Mouse (Mus musculus): ENCODE data around the gene Rassf3. TPM values are rescaled to one million over a fixed set of nuclear protein-coding genes. Genes with fewer than 3 reads are reported as not detected.

Gene Rassf3
- total and polyA plus RNA-seq, 3 experiments = 0.07 to 0.66 TPM; not detected in 1

GRCm38 (mm10) chr10:121438109-121438508 lies 38.0 kb downstream of the Rassf3 start:
- H3K4me1 ChIP-seq (ENCODE audit: insufficient read depth, low read depth, low read length) = no peaks in the 10 kb centered on the region
- TF ChIP-seq TAL1 (conservative IDR thresholded peaks at IDR 0.05; ENCODE audit: low read depth, low read length) (no peak), GATA1 (IDR thresholded peaks at IDR 0.05; ENCODE audit: borderline replicate concordance, low read length) (no peak), CTCF (IDR thresholded peaks at IDR 0.05; ENCODE audit: low read depth, low read length) (no peak), GATA2 (IDR thresholded peaks at IDR 0.05; ENCODE audit: borderline replicate concordance, low read depth, low read length) (no peak), POLR2AphosphoS5 (IDR thresholded peaks at IDR 0.05; ENCODE audit: insufficient replicate concordance, low read depth, low read length) (no peak)
- peaks cover 1% of the 10 kb centered on the region; the same call in 1 of the 2 replicates for H3K27me3 ChIP-seq (ENCODE audit: insufficient read depth, low read length)
- no peaks in the 10 kb centered on the region for H3K9me3 ChIP-seq (replicated peaks)
- DNase-seq (ENCODE audit: low spot score) (no peak), ATAC-seq (ENCODE audit: extremely low read depth, insufficient number of reproducible peaks, low FRiP score, poor library complexity, severe bottlenecking) (no peak)
- no peaks in the 10 kb centered on the region for H3K36me3 ChIP-seq (replicated peaks)
- no peak overlapping the region for H3K4me3 ChIP-seq (ENCODE audit: low read depth, low read length)

- Histone ChIP-seq H3K27me3 (ENCODE audit: insufficient read depth, low read length) (peaks cover 7% of the 10 kb centered on the region; the same call in 1 of the 2 replicates), H3K4me1 (ENCODE audit: insufficient read depth, low read depth, low read length) (peaks cover 2% of the 10 kb centered on the region), H3K9me3 (replicated peaks) (no peaks in the 10 kb centered on the region), H3K4me3 (ENCODE audit: low read depth, low read length) (no peak overlapping the region), H3K36me3 (replicated peaks) (no peaks in the 10 kb centered on the region)
- no peak for ATAC-seq (ENCODE audit: extremely low read depth, insufficient number of reproducible peaks, low FRiP score, poor library complexity, severe bottlenecking)
- TF ChIP-seq TAL1 (conservative IDR thresholded peaks at IDR 0.05; ENCODE audit: low read depth, low read length) (no peak), GATA1 (IDR thresholded peaks at IDR 0.05; ENCODE audit: borderline replicate concordance, low read length) (no peak), GATA2 (IDR thresholded peaks at IDR 0.05; ENCODE audit: borderline replicate concordance, low read depth, low read length) (no peak), POLR2AphosphoS5 (IDR thresholded peaks at IDR 0.05; ENCODE audit: insufficient replicate concordance, low read depth, low read length) (no peak), CTCF (IDR thresholded peaks at IDR 0.05; ENCODE audit: low read depth, low read length) (no peak)
- no peak for DNase-seq (ENCODE audit: low spot score)
Measured at GRCm38 (mm10) chr10:121436693-121437092, 39.5 kb downstream of the Rassf3 start.

GRCm38 (mm10) chr10:121436258-121436645 lies 39.9 kb downstream of the Rassf3 start:
- DNase-seq (ENCODE audit: low spot score) (no peak), ATAC-seq (ENCODE audit: extremely low read depth, insufficient number of reproducible peaks, low FRiP score, poor library complexity, severe bottlenecking) (no peak)
- Histone ChIP-seq H3K36me3 (replicated peaks) (no peaks in the 10 kb centered on the region), H3K4me1 (ENCODE audit: insufficient read depth, low read depth, low read length) (peaks cover 2% of the 10 kb centered on the region), H3K9me3 (replicated peaks) (no peaks in the 10 kb centered on the region), H3K27me3 (ENCODE audit: insufficient read depth, low read length) (peaks cover 7% of the 10 kb centered on the region; the same call in 1 of the 2 replicates), H3K4me3 (ENCODE audit: low read depth, low read length) (no peak overlapping the region)
- TF ChIP-seq GATA2 (IDR thresholded peaks at IDR 0.05; ENCODE audit: borderline replicate concordance, low read depth, low read length) (no peak), TAL1 (conservative IDR thresholded peaks at IDR 0.05; ENCODE audit: low read depth, low read length) (no peak), POLR2AphosphoS5 (IDR thresholded peaks at IDR 0.05; ENCODE audit: insufficient replicate concordance, low read depth, low read length) (no peak), GATA1 (IDR thresholded peaks at IDR 0.05; ENCODE audit: borderline replicate concordance, low read length) (no peak), CTCF (IDR thresholded peaks at IDR 0.05; ENCODE audit: low read depth, low read length) (no peak)

- H3K36me3 ChIP-seq (replicated peaks) = no peaks in the 10 kb centered on the region
- DNase-seq (ENCODE audit: low spot score) (no peak), ATAC-seq (ENCODE audit: extremely low read depth, insufficient number of reproducible peaks, low FRiP score, poor library complexity, severe bottlenecking) (no peak)
- H3K4me1 ChIP-seq (ENCODE audit: insufficient read depth, low read depth, low read length) = peaks cover 2% of the 10 kb centered on the region
- H3K4me3 ChIP-seq (ENCODE audit: low read depth, low read length) = no peak overlapping the region
- TF ChIP-seq TAL1 (conservative IDR thresholded peaks at IDR 0.05; ENCODE audit: low read depth, low read length) = no peak
- TF ChIP-seq CTCF (IDR thresholded peaks at IDR 0.05; ENCODE audit: low read depth, low read length) = no peak
- TF ChIP-seq GATA1 (IDR thresholded peaks at IDR 0.05; ENCODE audit: borderline replicate concordance, low read length) = no peak
- no peak for TF ChIP-seq GATA2 (IDR thresholded peaks at IDR 0.05; ENCODE audit: borderline replicate concordance, low read depth, low read length)
- TF ChIP-seq POLR2AphosphoS5 (IDR thresholded peaks at IDR 0.05; ENCODE audit: insufficient replicate concordance, low read depth, low read length) = no peak
- peaks cover 12% of the 10 kb centered on the region; the same call in 1 of the 2 replicates for H3K27me3 ChIP-seq (ENCODE audit: insufficient read depth, low read length)
- no peaks in the 10 kb centered on the region for H3K9me3 ChIP-seq (replicated peaks)
Measured at GRCm38 (mm10) chr10:121435546-121436257, 40.4 kb downstream of the Rassf3 start.

- no peak for TF ChIP-seq GATA1 (IDR thresholded peaks at IDR 0.05; ENCODE audit: borderline replicate concordance, low read length)
- TF ChIP-seq GATA2 (IDR thresholded peaks at IDR 0.05; ENCODE audit: borderline replicate concordance, low read depth, low read length) = no peak
- TF ChIP-seq TAL1 (conservative IDR thresholded peaks at IDR 0.05; ENCODE audit: low read depth, low read length) = no peak
- TF ChIP-seq POLR2AphosphoS5 (IDR thresholded peaks at IDR 0.05; ENCODE audit: insufficient replicate concordance, low read depth, low read length) = no peak
- TF ChIP-seq CTCF (IDR thresholded peaks at IDR 0.05; ENCODE audit: low read depth, low read length) = no peak
- ATAC-seq (ENCODE audit: extremely low read depth, insufficient number of reproducible peaks, low FRiP score, poor library complexity, severe bottlenecking) (no peak), DNase-seq (ENCODE audit: low spot score) (no peak)
- peaks cover 12% of the 10 kb centered on the region; the same call in 1 of the 2 replicates for H3K27me3 ChIP-seq (ENCODE audit: insufficient read depth, low read length)
- H3K9me3 ChIP-seq (replicated peaks) = no peaks in the 10 kb centered on the region
- peaks cover 2% of the 10 kb centered on the region for H3K4me1 ChIP-seq (ENCODE audit: insufficient read depth, low read depth, low read length)
- no peaks in the 10 kb centered on the region for H3K36me3 ChIP-seq (replicated peaks)
- H3K4me3 ChIP-seq (ENCODE audit: low read depth, low read length) = no peak overlapping the region
Measured at GRCm38 (mm10) chr10:121434441-121435103, 41.6 kb downstream of the Rassf3 start.

- no peak for TF ChIP-seq POLR2AphosphoS5 (IDR thresholded peaks at IDR 0.05; ENCODE audit: insufficient replicate concordance, low read depth, low read length)
- TF ChIP-seq GATA2 (IDR thresholded peaks at IDR 0.05; ENCODE audit: borderline replicate concordance, low read depth, low read length) = no peak
- no peak for TF ChIP-seq CTCF (IDR thresholded peaks at IDR 0.05; ENCODE audit: low read depth, low read length)
- no peak overlapping the region for H3K4me3 ChIP-seq (ENCODE audit: low read depth, low read length)
Measured at GRCm38 (mm10) chr10:121432635-121433280, 43.4 kb downstream of the Rassf3 start.

More at GRCm38 (mm10) chr10:121432635-121433280, 43.4 kb downstream of the Rassf3 start:
- Histone ChIP-seq H3K27me3 (ENCODE audit: insufficient read depth, low read length) (peaks cover 12% of the 10 kb centered on the region; the same call in 1 of the 2 replicates), H3K4me1 (ENCODE audit: insufficient read depth, low read depth, low read length) (peaks cover 2% of the 10 kb centered on the region), H3K36me3 (replicated peaks) (no peaks in the 10 kb centered on the region), H3K9me3 (replicated peaks) (no peaks in the 10 kb centered on the region)
- ATAC-seq (ENCODE audit: extremely low read depth, insufficient number of reproducible peaks, low FRiP score, poor library complexity, severe bottlenecking) (no peak), DNase-seq (ENCODE audit: low spot score) (no peak)
